Mouse (Mus musculus) embryonic fibroblast, embryonic 13.5 days (primary cell): ENCODE measurements around the gene Rsc1a1.

Experiments
- CTCF ChIP-seq: IDR thresholded peaks from 2 replicates; pipeline ENCODE4 v1.5.1; 2011; ENCODE audit warnings: mild to moderate bottlenecking, control low read depth, low read length, moderate library complexity, borderline replicate concordance; ENCODE audit not compliant: insufficient read depth
- POLR2A ChIP-seq: IDR thresholded peaks from 2 replicates; pipeline ENCODE4 v1.6.1; 2011; ENCODE audit warnings: low read depth, mild to moderate bottlenecking, control low read depth, low read length, moderate library complexity

DNA sequence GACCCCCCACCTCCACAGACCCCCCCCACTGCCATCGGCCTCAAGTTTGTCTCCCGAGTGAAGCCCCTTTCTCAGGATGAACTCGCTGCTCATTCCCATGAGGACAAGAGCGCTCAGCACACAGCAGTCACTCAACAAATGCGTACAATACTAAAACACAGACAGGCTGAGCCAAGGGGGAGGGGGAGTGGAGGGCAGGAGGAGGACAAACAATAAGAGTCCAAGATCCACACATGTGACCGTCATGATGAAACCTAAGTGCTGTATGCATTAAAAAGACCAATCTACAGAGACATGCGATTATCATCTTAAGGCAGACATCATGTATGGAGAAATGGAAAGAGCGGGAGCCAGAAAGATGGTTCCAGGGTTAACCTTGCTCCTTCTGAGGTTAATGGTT lies 28.5 kb downstream of the Rsc1a1 start:
- TF ChIP-seq POLR2A (no peak), CTCF (no peak)
